Mouse (Mus musculus) cortical plate, adult 2 months (tissue): ENCODE results near the gene Ttll4.

Source experiments
- CTCF ChIP-seq: fragments of 200-500 bp; IDR thresholded peaks from 2 replicates; pipeline ENCODE4 v1.5.1; 2011; ENCODE audit warnings: mild to moderate bottlenecking, control low read depth, low read length; ENCODE audit not compliant: insufficient read depth; ENCODE audit errors: extremely low read depth
- POLR2A ChIP-seq: fragments of 200-500 bp; IDR thresholded peaks from 2 replicates; pipeline ENCODE4 v1.6.1; 2011; ENCODE audit warnings: mild to moderate bottlenecking, low read length, control low read depth; ENCODE audit not compliant: insufficient read depth; ENCODE audit errors: extremely low read depth

DNA sequence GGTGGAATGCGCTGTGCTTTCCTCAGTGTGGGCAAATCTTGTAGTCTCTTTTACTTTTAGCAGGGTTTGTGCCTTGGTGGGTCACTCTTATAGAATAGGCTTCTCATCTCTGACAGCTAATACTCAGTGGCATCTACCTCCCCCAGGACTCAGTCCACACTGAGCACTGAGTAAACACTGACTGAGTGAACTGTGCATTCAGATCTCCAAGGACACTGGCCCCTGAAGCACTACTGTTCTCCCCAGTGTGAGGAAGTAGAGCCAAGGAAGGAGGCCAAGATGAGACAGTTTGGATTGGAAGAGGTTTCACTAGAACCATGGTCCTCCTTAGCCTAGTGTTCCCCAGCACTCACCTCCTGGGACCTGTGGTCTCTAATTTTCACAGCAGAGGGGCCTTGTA, 36.8 kb downstream of the Ttll4 start:
- no peak for TF ChIP-seq CTCF
- TF ChIP-seq POLR2A, result no peak
